Mouse (Mus musculus) ovary, postnatal 14 days (tissue): ENCODE results near the gene Calhm6.

Experiments
- DNase-seq: peaks from one replicate; pipeline ENCODE4 v3.0.0; 2022; ENCODE audit warnings: low spot score

The Calhm6 gene

GRCm38 (mm10) chr10:34096418-34096883 is 31.3 kb downstream of the Calhm6 start, which contains the start of gene Calhm5:
Calhm5 (minus strand) TSS chr10:34096519.
- peak; percentile 25 for DNase-seq

GRCm38 (mm10) chr10:34095964-34096363 is 31.8 kb downstream of the Calhm6 start:
- DNase-seq: no peak

GRCm38 (mm10) chr10:34095147-34095546 is 32.6 kb downstream of the Calhm6 start:
- DNase-seq: no peak

DNA sequence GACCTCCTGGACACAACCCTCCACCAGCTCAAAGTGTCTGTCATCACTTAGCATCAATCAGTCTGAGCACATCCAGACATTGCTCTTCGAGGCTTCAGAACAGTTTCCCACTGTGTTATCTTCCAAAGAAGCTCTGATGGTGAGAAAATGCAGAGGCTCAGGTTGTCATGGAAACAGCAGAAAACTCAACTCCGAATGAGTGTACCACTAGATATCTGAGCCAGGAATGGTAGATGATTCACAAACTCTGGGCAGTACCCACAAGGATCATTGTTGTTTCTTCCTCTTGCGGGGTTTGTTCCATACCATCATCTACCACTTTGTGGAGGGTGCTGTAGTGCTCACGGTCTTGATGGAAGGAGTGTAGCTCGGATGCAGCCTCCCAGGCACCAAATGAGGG is 35.9 kb downstream of the Calhm6 start:
- no peak for DNase-seq

- no peak for DNase-seq
These were observed 37.3 kb downstream of the Calhm6 start for GRCm38 (mm10) chr10:34090481-34090880.

- no peak for DNase-seq
These were observed 38.3 kb downstream of the Calhm6 start for GRCm38 (mm10) chr10:34089517-34089916.

DNA sequence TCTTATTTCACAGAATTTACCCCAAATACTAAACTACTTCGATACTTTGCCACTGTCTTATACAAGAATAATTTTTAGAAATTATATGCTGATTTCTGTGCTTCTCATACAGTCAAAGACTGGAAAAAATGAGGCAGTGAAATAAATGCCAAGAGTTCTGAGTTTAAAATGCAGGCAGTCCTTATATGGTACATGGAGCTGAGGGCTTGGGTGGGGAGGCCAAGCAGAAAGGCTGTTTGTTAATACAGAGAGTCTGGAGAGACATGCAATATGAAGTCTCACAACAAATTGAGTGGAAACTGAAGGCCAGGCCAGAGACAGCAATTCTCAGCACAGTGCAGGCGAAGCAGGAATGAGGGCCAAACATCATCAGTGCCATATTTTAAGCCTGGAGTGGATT is 39.3 kb downstream of the Calhm6 start:
- DNase-seq: no peak

GRCm38 (mm10) chr10:34086514-34086913 is 41.3 kb downstream of the Calhm6 start:
- no peak for DNase-seq
